Mouse (Mus musculus): ENCODE results near the gene Tmub1. TPM values are rescaled to one million over a fixed set of nuclear protein-coding genes. Genes with fewer than 3 reads are reported as not detected.
A peak's percentile ranks its signal among the peaks of the same experiment; 100 is the strongest.

The Tmub1 gene
- total RNA-seq, 2 experiments from 2014 or later = 11.7 to 12.1 TPM

DNA sequence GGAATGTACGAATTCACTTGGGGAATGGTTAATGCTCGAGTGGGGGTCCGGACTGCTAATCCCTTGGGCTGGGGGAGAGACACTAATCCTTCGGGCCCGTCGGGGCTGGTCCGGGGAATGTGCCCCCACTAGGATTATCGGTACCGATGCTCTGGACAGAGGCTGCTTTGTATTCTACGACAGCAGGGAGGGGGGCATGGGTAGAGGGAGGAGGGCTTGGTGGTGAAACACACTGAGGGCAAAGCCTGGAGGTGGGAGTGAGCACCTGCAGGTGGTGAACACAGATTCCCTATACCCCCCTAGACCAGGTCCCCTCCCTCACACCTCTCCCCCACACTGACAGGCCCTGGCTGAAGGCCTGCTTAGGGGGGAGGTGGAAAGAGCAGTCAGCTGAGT, 21.6 kb downstream of the Tmub1 start:
- intact Hi-C loops (cut with DNase I) = loop anchor here (5.0 kb wide), 1 partner anchor 151 kb away; the partner anchor contains the start of gene Abcf2
- DNase-seq = no peak

DNA sequence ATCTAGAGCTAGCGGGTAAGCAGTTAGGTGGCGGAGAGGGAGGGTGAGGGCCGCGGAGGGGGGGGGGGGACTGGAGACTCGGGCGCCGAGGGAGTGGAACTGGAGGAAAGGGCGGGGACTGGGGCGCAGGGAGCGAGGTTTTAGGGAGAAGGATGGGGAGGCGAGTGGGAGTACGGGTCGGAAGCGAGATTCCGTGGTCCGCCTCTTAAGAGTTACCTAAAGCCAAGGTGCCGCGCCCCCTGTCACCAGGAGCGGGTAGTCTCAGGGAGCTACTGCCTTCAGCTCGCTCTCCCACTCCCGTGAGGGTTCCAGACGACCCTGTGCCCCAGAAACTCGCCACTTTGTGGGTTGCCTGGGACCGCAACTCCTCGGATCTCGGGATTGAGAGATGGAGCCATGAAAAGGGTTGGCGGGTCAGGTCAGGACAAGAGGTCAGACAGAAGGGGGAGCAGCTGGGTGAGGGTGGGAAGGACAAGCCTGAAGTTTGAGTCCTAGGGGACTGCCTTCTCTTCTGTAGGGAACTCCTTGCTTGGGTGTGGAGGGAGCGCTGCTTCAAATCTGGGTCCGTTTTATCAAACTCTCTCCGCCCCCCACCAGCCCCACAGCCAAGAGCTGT, 22.1 kb downstream of the Tmub1 start:
- DNase-seq = no peak
- intact Hi-C loops (cut with DNase I) = loop anchor here (2.0 to 5.0 kb wide), 2 partner anchors 27 to 152 kb away; partner anchors contain the start of genes Abcf2 and Agap3

DNA sequence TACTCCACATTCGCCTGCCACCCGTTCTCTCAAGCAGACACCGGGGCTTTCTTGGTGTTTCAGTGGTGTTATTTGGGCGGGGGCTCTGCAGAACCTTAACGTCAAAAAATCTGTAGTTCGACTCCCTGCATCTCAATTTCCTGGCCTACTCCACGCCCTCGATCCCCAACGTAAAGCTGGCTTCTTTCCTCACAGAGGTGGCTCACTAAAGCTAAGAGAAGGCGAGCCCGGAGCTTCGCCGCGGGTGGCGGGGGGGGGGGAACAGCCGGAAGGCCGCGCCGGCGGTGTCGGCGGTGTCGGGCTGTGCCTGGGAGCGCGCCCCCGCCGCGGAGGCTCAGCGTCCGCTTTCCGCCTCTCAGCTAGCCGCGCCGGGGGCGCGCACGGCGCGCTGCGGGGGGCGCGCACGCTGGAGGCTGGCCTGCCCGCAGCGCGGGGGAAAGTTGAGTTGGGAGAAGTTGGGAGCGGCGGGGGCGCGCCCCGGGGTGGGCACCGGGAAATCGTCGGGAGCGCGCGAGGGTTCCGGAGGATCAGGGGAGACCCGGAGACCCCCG, 22.7 kb downstream of the Tmub1 start:
- intact Hi-C loops (cut with DNase I) = loop anchor here (2.0 to 5.0 kb wide), 2 partner anchors 28 to 152 kb away; partner anchors contain the start of genes Abcf2 and Agap3

DNA sequence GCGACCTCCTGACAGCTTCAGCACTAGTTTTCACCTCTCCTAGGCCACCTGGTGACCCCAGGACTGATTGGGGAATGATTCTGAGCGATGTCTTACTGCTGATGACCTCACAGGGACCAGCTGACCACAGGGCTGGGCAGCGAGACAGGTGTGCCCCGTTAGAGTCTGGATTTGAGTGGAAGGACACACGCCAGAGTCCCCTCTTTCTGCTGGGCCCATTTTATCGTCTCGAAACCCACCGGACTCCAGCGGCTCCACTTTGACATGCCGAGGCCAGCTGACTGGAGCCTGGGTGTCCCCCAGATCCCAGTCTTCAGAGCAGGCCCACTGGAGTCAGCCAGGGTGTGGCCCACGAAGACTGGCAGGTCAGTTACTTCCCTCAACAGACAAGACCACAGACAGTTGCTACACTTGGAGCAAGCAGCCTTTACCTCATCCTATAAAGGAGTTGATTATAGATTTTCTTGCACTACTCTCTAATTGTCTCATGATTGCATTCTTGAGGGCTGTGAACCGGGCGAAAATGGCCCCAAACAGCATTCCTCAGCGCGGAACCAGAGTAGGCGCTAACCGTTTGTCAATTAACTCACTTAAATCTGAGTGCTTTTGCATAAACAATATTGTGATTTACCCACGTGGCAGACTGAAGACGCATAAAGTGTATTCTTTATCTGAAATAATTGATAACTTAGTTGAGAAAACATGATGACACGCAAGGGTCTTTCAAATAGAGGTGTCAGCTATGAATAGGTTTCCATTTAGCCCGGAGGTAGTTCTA, 23.5 kb downstream of the Tmub1 start:
- peak in 1 of 2 experiments; percentile 61 for DNase-seq
- intact Hi-C loops (cut with DNase I) = loop anchor here (2.0 kb wide), 1 partner anchor 29 kb away; the partner anchor contains the start of gene Agap3

More for the DNA sequence above, 22.7 kb downstream of the Tmub1 start:
- DNase-seq = peak; percentile 81 to 89

DNA sequence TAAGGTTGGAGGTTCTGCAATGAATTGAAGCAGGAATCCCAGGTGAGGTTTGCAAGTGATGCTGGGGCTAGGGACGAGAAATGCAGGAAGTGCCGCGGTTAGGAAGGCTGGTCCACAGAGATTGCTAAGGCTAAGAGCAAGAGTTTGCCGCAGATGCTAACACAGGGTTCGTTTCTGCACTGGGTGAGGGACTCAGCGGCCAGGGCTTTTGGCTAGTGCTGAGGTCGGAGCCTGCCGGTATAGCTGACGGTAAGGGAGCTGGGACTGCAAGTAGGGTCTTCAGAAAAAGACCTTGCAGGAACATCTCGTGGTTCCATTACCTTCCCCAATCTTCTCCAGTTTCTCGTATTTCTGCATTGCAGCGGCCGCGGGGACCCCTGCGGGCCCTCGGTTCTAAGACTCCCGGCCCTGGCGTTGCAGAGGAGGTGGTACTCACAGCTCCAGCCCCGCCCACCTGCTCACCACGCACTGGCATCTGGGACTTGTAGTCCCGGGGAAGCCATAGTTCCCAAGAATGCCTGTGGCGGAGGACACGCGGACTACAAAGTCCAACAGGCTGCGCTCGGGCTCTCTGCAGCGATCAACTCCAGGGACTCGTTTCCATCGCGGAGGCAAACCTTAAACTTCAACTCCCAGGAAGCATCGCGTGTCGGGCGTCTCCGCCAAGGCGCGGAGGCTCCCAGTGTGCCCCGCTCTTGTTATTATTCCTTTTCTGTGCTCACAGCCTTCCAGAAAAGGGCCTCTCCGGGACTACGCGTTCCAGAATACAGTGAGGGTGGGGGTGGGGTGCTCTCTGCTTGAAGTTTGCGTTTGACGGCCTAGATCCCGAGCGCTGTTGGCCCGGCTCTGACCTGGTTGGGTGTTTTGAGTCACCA, 24.3 kb downstream of the Tmub1 start, which contains the start of the genes Cdk5 and Slc4a2:
Gene Cdk5, minus strand, starts transcription at position 402 of the 875 bp plus-strand sequence.
Gene Slc4a2, plus strand, starts transcription at position 709 of the 875 bp plus-strand sequence.
- intact Hi-C loops (cut with DNase I) = loop anchor here (2.0 kb wide), 2 partner anchors 27 to 29 kb away; partner anchors contain the start of gene Agap3

DNA sequence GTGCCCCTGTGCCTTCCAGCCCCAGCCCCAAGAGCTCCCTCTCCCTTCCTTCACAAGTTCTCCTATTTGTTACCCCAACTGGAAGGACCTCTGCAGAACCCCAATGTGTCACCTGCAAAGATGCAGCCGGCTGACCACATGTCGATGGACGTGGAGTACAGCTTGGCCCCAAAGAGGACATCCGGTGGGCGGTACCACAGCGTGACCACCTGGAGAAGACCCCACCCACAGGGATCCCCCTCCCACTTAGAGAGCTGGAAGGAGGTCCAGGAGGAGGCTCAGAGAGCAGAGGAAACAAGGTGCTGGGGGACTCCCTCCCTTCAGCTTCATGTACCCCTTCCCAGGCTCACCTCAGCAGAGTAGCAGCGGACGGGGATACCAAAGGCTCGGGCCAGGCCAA, 27.3 kb downstream of the Tmub1 start:
- DNase-seq = no peak
- intact Hi-C loops (cut with DNase I) = no loop called here

More for the DNA sequence above, 24.3 kb downstream of the Tmub1 start, which contains the start of the genes Cdk5 and Slc4a2:
- DNase-seq = peak; percentile 94 to 96

DNA sequence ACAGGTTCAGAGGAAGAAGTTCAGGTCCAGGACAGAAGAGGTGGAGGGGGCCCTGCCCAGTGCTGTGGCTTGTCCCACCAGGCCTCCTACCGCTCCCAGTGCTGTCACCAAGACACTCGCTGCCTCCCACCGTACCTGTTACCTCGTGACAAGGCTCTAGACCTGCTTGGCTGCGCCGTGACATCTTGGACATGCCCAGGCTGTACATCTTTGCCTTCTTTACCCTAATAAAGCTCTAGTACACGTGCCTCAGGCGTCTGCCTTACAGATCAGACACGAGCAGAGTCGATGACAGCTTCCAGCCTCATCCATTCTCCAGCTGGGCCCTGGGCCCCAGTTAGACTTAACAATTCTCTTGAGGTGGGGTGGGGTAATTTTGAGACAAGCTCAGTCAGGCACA, 30.1 kb downstream of the Tmub1 start:
- intact Hi-C loops (cut with DNase I) = no loop called here
- no peak for DNase-seq

DNA sequence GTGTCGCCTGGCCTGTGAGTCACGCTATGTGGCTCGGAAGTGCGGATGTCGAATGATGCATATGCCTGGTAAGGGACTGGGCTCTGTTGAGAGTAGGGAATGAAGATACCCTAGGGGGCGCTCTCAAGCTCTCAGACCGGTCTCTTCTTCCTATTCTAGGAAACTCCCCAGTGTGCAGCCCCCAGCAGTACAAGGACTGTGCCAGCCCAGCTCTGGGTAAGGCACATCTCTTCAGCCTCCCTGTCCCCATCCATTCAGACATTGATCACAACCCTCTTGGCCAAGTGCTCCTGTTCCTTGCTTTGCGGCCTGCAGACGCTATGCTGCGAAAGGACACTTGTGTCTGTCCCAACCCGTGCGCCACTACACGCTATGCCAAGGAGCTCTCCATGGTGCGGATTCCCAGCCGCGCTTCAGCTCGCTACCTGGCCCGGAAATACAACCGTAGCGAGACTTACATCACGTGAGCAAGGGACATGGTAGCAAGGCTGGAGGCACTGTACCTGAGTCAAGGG, 31.4 kb downstream of the Tmub1 start:
- intact Hi-C loops (cut with DNase I) = loop anchor here (1.0 kb wide), 1 partner anchor 54 kb away; no protein-coding TSS in a partner anchor
- DNase-seq = peak; percentile 64 to 70

DNA sequence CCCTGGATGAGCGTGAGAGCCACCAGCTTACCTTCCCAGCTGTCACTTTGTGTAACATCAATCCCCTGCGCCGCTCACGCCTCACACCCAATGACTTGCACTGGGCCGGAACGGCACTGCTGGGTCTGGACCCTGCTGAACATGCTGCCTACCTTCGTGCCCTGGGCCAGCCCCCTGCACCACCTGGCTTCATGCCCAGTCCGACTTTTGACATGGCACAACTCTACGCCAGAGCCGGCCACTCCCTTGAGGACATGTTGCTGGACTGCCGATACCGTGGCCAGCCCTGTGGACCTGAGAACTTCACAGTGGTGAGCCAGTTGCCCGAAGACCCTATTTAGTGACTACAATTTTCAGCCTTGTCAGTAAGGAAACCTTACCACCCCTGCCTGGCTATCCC, 33.7 kb downstream of the Tmub1 start:
- intact Hi-C loops (cut with DNase I) = no loop called here
- no peak for DNase-seq

DNA sequence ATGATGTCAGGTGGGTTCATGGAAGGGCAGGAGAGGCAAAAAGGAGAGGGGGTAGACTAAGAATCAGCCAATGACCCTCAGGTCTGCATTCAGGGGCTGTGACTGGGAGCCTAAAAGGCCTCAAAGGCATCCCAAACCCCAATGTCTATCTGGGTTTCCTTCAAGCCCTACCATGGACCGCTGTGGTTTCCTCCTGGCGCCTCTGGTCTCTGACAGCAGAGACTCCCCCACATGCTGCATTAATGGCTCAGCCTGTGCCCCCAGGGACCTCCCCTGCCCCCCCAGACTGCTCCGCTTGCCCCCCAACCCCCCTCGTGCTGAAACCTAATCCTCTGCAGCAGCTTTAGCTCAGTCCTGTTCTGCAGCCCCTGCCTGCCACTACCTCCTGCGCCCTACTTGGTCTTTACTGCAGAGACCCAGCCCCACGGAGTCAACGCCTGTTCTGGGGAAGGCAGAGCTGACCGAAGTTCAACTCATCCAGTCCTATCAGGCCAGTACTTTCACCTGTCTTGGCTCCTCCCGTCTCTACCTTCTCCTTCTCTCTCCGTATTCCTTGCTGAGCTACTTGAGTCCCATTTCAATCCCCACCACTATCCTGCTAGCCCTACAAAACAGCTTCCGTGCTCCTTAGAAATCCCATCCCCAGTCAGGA, 34.5 kb downstream of the Tmub1 start, which contains the start of gene Asic3:
Gene Asic3, plus strand, starts transcription at position 351 of the 652 bp plus-strand sequence.
- intact Hi-C loops (cut with DNase I) = no loop called here
- DNase-seq = no peak

DNA sequence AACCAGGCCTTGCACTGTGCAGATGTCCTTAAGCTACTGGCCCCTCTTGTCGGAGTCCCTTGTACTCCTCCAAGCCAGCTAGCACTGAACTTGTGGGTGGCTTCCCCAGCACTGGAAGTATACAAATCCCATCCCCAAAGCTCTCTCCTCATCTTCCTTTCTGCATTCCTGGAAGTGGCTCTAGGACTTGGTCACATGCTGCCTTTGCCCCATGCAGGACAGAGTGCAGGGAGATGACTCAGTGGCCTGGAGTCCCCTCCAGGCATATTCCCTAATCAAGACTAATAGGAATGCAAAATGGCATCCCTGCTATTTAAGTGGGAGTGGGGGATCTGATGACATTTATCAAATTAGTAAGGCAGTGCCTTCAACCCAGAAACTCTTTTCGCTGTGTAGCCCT, 35.6 kb downstream of the Tmub1 start:
- intact Hi-C loops (cut with DNase I) = no loop called here
- no peak for DNase-seq

DNA sequence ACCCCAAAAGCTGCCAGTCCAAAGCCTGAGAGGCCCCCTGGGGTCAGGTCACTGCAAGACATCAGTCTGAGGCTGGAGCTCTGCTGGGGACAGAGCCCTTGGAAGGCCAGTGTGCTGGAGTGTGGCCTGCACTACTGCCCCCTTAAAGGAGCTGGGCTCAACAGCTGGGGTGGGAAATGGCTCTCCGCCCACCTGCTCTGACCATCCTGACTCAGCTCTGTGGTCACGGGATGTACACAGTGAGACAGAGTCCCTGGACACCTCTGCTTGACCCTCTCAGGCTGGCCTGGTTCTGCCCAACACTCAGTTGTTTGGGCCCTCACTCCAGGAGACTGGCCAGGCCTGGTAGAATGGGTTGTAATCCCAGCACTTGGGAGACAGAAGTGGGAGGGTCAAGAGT, 38.2 kb downstream of the Tmub1 start:
- no peak for DNase-seq
- intact Hi-C loops (cut with DNase I) = no loop called here

DNA sequence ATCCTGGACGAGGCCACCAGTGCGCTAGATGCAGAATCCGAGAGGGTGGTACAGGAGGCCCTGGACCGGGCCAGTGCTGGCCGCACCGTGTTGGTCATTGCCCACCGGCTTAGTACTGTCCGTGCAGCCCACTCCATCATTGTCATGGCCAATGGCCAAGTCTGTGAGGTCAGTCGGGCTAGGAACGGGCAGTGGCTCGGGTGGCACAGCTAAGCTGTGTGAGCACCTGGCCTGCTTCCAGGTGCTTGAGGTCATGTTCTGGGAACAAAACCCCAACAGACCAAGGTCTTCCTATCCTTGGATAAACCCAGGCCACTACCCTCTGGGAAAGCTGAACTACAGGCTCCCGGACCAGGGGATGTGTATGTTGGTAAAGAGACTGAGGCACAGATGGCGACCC, 39.0 kb downstream of the Tmub1 start:
- intact Hi-C loops (cut with DNase I) = no loop called here
- no peak for DNase-seq

DNA sequence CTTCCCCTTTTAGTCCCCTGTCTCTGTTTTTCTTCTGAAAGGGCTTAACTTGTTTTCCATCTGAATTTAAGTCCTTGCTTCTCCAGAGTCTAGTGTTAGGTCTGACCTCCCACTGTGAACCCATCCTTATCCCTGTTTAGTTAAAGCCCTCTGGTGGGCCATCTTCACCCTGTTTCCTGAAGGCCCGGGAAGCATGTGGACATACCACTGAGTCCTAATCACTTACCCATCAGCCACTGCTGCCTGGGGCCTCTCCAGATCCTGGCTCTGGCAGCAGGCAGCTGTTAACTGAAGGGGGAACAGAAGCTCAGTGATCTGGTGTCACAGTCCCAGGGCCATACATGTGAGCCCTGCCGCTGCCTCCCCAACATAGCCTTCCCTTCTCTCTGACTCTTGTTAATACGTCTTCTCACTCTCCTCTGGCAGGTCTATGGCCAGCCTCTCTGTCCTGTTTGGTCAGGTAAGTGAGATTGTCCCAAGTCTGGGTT, 42.2 kb downstream of the Tmub1 start:
- intact Hi-C loops (cut with DNase I) = no loop called here

DNA sequence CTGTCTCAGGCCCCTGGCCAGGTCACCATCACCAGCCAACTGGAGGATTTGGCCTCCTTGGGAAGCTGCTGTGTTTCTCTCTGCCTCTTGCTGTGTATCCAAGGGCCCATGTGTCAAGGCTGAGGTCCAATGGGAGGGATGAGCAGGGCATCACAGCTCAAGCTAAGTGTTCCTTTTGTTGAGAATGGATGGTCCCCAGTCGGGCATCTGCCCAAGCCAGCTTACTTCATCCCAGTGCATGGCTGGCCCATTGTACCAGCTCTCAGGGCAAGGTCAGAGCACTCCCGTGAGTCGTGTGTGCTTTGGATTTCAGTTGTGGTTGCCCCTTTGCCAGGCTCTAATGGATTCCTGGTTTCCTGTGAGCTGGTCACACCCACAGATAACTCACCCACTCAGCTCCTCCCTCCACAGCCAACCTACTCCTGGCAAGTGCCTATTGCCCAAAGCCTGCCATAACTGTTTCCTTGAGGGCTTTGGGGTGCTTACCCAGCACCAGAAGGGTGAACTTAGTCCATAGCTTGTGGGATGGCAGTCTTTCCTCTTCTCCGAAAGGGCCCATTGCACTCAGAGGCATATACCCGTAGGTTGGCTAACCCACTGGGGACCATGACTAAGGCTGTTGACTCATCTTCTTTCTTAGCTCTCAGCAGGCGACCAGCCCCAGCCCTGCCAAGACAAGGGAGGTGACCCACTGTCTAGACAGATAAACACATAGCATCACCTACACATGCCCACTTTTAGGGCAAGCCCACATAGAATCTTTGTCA, 42.9 kb downstream of the Tmub1 start:
- DNase-seq = no peak
- intact Hi-C loops (cut with DNase I) = no loop called here

More for the DNA sequence above, 42.2 kb downstream of the Tmub1 start:
- no peak for DNase-seq

DNA sequence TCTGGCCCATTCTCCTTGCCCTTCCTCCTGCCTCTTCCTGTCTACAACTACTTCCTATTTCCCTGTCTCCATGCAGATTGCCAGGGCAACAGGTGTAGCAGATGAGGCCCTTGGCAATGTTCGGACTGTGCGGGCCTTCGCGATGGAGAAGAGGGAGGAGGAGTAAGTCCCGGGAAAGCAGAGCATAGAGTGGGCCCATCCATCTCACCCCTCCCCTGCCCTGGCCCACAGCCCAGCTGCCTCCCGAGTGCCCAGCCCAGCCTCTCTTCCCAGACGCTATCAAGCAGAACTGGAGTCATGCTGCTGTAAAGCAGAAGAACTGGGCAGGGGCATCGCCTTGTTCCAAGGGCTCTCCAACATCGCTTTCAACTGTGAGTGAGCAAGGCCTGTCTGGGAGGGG, 45.7 kb downstream of the Tmub1 start:
- intact Hi-C loops (cut with DNase I) = no loop called here
- no peak for DNase-seq

DNA sequence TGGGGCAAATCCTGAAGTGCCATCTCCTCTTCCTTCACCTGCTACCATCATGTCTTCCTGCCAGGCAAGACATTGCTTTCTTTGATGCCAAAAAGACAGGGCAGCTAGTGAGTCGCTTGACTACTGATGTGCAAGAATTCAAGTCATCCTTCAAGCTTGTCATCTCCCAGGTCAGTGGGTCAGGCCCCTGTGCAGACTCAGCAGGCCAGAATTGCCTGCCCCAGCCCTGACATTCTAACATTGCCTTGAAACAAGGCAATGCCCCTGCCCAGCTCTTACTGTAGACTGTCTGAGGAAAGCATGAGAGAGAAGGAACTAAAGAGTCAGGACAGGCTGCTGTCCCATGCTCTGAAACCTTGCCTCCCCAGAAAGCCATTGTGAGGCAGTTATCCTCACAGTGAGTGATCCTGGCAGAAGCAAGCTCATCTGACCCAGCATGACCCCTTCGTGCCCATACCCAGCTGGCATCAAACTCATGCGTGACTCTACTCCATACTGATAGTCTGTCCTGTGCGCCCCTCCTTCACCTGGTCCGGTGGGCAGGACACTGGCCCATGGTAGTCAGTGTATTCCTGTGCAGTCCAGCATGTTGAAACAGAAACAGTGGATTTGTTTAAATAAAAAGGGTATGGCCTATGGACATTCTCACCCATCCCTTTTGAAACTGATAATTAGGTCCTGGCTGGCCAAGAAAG, 46.6 kb downstream of the Tmub1 start:
- DNase-seq = no peak
- intact Hi-C loops (cut with DNase I) = no loop called here

DNA sequence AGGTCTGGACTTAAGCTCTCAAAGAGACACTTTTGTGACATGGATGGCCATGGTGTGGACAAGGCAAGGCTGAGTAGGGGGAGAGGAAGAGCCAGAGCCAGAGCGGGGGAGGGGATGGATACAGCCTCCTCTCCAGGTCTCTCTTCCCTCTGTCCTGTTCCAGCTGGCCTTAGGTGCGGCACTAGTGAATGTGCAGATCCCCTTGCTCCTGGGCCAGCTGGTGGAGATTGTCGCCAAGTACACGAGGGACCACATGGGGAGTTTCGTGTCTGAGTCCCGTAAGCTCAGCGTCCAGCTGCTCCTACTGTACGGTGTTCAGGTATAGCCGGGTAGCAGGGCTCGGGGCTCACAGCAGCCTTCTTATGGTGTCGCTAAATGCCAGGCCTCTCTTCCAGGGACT, 47.3 kb downstream of the Tmub1 start:
- intact Hi-C loops (cut with DNase I) = no loop called here
- DNase-seq = no peak
